Mouse (Mus musculus) liver, adult 2 months (tissue): ENCODE measurements around the gene Tnfrsf21. TPM values are rescaled to one million over a fixed set of nuclear protein-coding genes. Genes with fewer than 3 reads are reported as not detected.
A peak's percentile ranks its signal among the peaks of the same experiment; 100 is the strongest.

Experiments
- DNase-seq: peaks from one replicate; pipeline ENCODE4 v3.0.0-alpha.2; 2011; ENCODE audit warnings: low read depth, low spot score; ENCODE audit errors: extremely low read depth
- H3K27ac ChIP-seq: fragments of 200-500 bp; replicated peaks from 2 replicates; pipeline ENCODE4 v1.5.1; 2012; ENCODE audit warnings: low read depth, mild to moderate bottlenecking, control low read depth, inconsistent platforms, low read length; ENCODE audit not compliant: insufficient read depth
- H3K27me3 ChIP-seq: fragments of 200-500 bp; 2 replicates; pipeline ENCODE4 v1.6.1; 2012; ENCODE audit warnings: mild to moderate bottlenecking, moderate library complexity, low read length, inconsistent platforms; ENCODE audit not compliant: control insufficient read depth, insufficient read depth
- H3K36me3 ChIP-seq: fragments of 200-500 bp; 2 replicates; pipeline ENCODE4 v1.6.1; 2012; ENCODE audit warnings: low read length, inconsistent platforms; ENCODE audit not compliant: control insufficient read depth, insufficient read depth
- H3K4me1 ChIP-seq: fragments of 200-500 bp; 2 replicates; pipeline ENCODE4 v1.6.1; 2011; ENCODE audit warnings: low read length; ENCODE audit not compliant: control insufficient read depth, insufficient read depth
- H3K4me3 ChIP-seq: fragments of 200-500 bp; 2 replicates; pipeline ENCODE4 v1.5.1; 2011; ENCODE audit warnings: low read depth, mild to moderate bottlenecking, control low read depth, low read length, moderate library complexity; ENCODE audit not compliant: insufficient read depth
- H3K79me2 ChIP-seq: fragments of 200-500 bp; 2 replicates; pipeline ENCODE4 v1.6.1; 2012; ENCODE audit warnings: inconsistent platforms, mild to moderate bottlenecking, low read length, moderate library complexity; ENCODE audit not compliant: control insufficient read depth, insufficient read depth
- H3K9ac ChIP-seq: fragments of 200-500 bp; 2 replicates; pipeline ENCODE4 v1.6.1; 2012; ENCODE audit warnings: low read depth, mild to moderate bottlenecking, control low read depth, inconsistent platforms, low read length
- CTCF ChIP-seq: fragments of 200-500 bp; IDR thresholded peaks from 2 replicates; pipeline ENCODE4 v1.5.1; 2011; ENCODE audit warnings: low read depth, low read length, control low read depth
- POLR2A ChIP-seq: fragments of 200-500 bp; IDR thresholded peaks from 2 replicates; pipeline ENCODE4 v1.6.1; 2011; ENCODE audit warnings: low read length, control low read depth; ENCODE audit not compliant: insufficient read depth; ENCODE audit errors: extremely low read depth
- WGBS: fragments of 180-500 bp; shearing (Covaris S2); methylation state at CpG from one replicate; pipeline ENCODE4 v1.1.7; 2018; 5-methylcytosine and 5-hydroxymethylcytosine counted together
- polyA plus RNA-seq: library from polyadenylated mRNA; depleted of rRNA; stranded (reverse); fragments of >200 nt; gene quantifications from 2 replicates; pipeline ENCODE4 v1.2.3, GENCODE M21; 2012
- total RNA-seq: library from RNA; depleted of rRNA; stranded (reverse); fragments of >200 nt; gene quantifications from 2 replicates; pipeline ENCODE4 v1.2.3, GENCODE M21; 2014

Tnfrsf21 gene
- total and polyA plus RNA-seq, 2 experiments, result 3.8 to 4.1 TPM

- no peaks in the 10 kb centered on the region for H3K36me3 ChIP-seq
- H3K9ac ChIP-seq, result no peak overlapping the region
- no peaks in the 10 kb centered on the region for H3K4me1 ChIP-seq
- DNase-seq, result no peak
- no peak overlapping the region for H3K27ac ChIP-seq
- no peaks in the 10 kb centered on the region for H3K27me3 ChIP-seq
- no peak for TF ChIP-seq POLR2A
- no peak for TF ChIP-seq CTCF
- H3K4me3 ChIP-seq, result no peak overlapping the region
- H3K79me2 ChIP-seq, result no peaks in the 10 kb centered on the region
- 44% methylated on average over 7 of the region's 7 CpGs for WGBS
Observed at GRCm38 (mm10) chr17:42999446-42999977, 16.8 kb upstream of the Tnfrsf21 start.

- DNase-seq, result no peak
- no peak overlapping the region for H3K27ac ChIP-seq
- H3K4me1 ChIP-seq, result no peaks in the 10 kb centered on the region
- TF ChIP-seq POLR2A (no peak), CTCF (no peak)
- H3K9ac ChIP-seq, result no peak overlapping the region
- no peaks in the 10 kb centered on the region for H3K27me3 ChIP-seq
- 79% methylated on average over 7 of the region's 7 CpGs for WGBS
- H3K4me3 ChIP-seq, result no peak overlapping the region
- no peaks in the 10 kb centered on the region for H3K36me3 ChIP-seq
- H3K79me2 ChIP-seq, result no peaks in the 10 kb centered on the region
Observed at GRCm38 (mm10) chr17:43000598-43000997, 15.8 kb upstream of the Tnfrsf21 start.

- H3K27me3 ChIP-seq, result 0 out of 2 replicates have a peak, but pooled peaks cover 3% of the 10 kb centered on the region
- no peaks in the 10 kb centered on the region for H3K4me1 ChIP-seq
- no peak overlapping the region for H3K27ac ChIP-seq
- H3K79me2 ChIP-seq, result no peaks in the 10 kb centered on the region
- TF ChIP-seq POLR2A (no peak), CTCF (peak; percentile 85)
- H3K9ac ChIP-seq, result no peak overlapping the region
- H3K36me3 ChIP-seq, result no peaks in the 10 kb centered on the region
- no peak overlapping the region for H3K4me3 ChIP-seq
- peak; percentile 28 for DNase-seq
- 20% methylated on average over 6 of the region's 6 CpGs for WGBS
Observed at GRCm38 (mm10) chr17:43012718-43013117, 3.6 kb upstream of the Tnfrsf21 start.

GRCm38 (mm10) chr17:43017341-43018052, 1.1 kb downstream of the Tnfrsf21 start:
- Histone ChIP-seq H3K4me3 (peak overlapping the region; percentile 75), H3K27me3 (0 out of 2 replicates have a peak, but pooled peaks cover 3% of the 10 kb centered on the region), H3K36me3 (no peaks in the 10 kb centered on the region), H3K79me2 (no peaks in the 10 kb centered on the region), H3K9ac (peak overlapping the region; percentile 70), H3K27ac (0 out of 2 replicates have a peak overlapping the region, but pooled peaks have one; percentile 22), H3K4me1 (no peaks in the 10 kb centered on the region)
- no peak for TF ChIP-seq CTCF
- TF ChIP-seq POLR2A, result no peak
- WGBS, result 4% methylated on average over 40 of the region's 40 CpGs
- no peak for DNase-seq

GRCm38 (mm10) chr17:43018071-43018470, 1.7 kb downstream of the Tnfrsf21 start:
- H3K9ac ChIP-seq, result no peak overlapping the region

GRCm38 (mm10) chr17:43019660-43020059, 3.3 kb downstream of the Tnfrsf21 start:
- H3K4me1 ChIP-seq, result no peaks in the 10 kb centered on the region
- H3K9ac ChIP-seq, result no peak overlapping the region
- TF ChIP-seq POLR2A (no peak), CTCF (no peak)
- DNase-seq, result no peak
- no peaks in the 10 kb centered on the region for H3K79me2 ChIP-seq
- 0 out of 2 replicates have a peak, but pooled peaks cover 3% of the 10 kb centered on the region for H3K27me3 ChIP-seq
- WGBS, result 89% methylated on average over 9 of the region's 9 CpGs
- no peak overlapping the region for H3K4me3 ChIP-seq
- H3K27ac ChIP-seq, result no peak overlapping the region
- H3K36me3 ChIP-seq, result no peaks in the 10 kb centered on the region

More at GRCm38 (mm10) chr17:43018071-43018470, 1.7 kb downstream of the Tnfrsf21 start:
- Histone ChIP-seq H3K4me1 (no peaks in the 10 kb centered on the region), H3K27ac (no peak overlapping the region), H3K4me3 (no peak overlapping the region), H3K79me2 (no peaks in the 10 kb centered on the region), H3K36me3 (no peaks in the 10 kb centered on the region), H3K27me3 (0 out of 2 replicates have a peak, but pooled peaks cover 3% of the 10 kb centered on the region)
- TF ChIP-seq POLR2A (no peak), CTCF (no peak)
- no peak for DNase-seq
